Mouse (Mus musculus): ENCODE results near the gene Slc22a3.

Gene Slc22a3

GRCm38 (mm10) chr17:12409346-12409944, 98.1 kb downstream of the Slc22a3 start:
- no peak for DNase-seq (ENCODE audit: low spot score in 2 of 2)

- no peak for DNase-seq (ENCODE audit: low spot score in 2 of 2)
Measured at GRCm38 (mm10) chr17:12403420-12403819, 104.1 kb downstream of the Slc22a3 start.

- DNase-seq (ENCODE audit: low spot score in 2 of 2): no peak
Measured at GRCm38 (mm10) chr17:12396163-12396677, 111.3 kb downstream of the Slc22a3 start.

- DNase-seq (ENCODE audit: low spot score in 2 of 2): no peak
Measured at GRCm38 (mm10) chr17:12388239-12388638, 119.3 kb downstream of the Slc22a3 start.

- no peak for DNase-seq (ENCODE audit: low spot score in 2 of 2)
Measured at GRCm38 (mm10) chr17:12387781-12388180, 119.7 kb downstream of the Slc22a3 start.

- no peak for DNase-seq (ENCODE audit: low spot score in 2 of 2)
Measured at GRCm38 (mm10) chr17:12385049-12385794, 122.3 kb downstream of the Slc22a3 start.

GRCm38 (mm10) chr17:12382531-12382930, 125.0 kb downstream of the Slc22a3 start:
- no peak for DNase-seq (ENCODE audit: low spot score in 2 of 2)

GRCm38 (mm10) chr17:12381579-12381978, 125.9 kb downstream of the Slc22a3 start:
- DNase-seq (ENCODE audit: low spot score in 2 of 2): no peak

GRCm38 (mm10) chr17:12380287-12380686, 127.2 kb downstream of the Slc22a3 start:
- DNase-seq (ENCODE audit: low spot score in 2 of 2): no peak

GRCm38 (mm10) chr17:12377981-12378705, 129.4 kb downstream of the Slc22a3 start, which contains the start of gene Plg:
Plg (plus strand) TSS chr17:12378608.
- no peak for DNase-seq (ENCODE audit: low spot score in 2 of 2)

GRCm38 (mm10) chr17:12373601-12374144, 133.8 kb downstream of the Slc22a3 start:
- no peak for DNase-seq (ENCODE audit: low spot score in 2 of 2)

- peak; percentile 45 to 68 for DNase-seq (ENCODE audit: low spot score in 2 of 2)
Measured at GRCm38 (mm10) chr17:12372021-12372420, 135.5 kb downstream of the Slc22a3 start.

- peak in 1 of 2 experiments; percentile 33 for DNase-seq (ENCODE audit: low spot score in 2 of 2)
Measured at GRCm38 (mm10) chr17:12371310-12371925, 136.1 kb downstream of the Slc22a3 start.

- DNase-seq (ENCODE audit: low spot score in 2 of 2): no peak
Measured at GRCm38 (mm10) chr17:12370289-12370688, 137.2 kb downstream of the Slc22a3 start.

- no peak for DNase-seq (ENCODE audit: low spot score in 2 of 2)
Measured at GRCm38 (mm10) chr17:12369393-12369792, 138.1 kb downstream of the Slc22a3 start.

Measured in cerebellum, postnatal 4 days (tissue).